Mouse (Mus musculus) stomach, postnatal 0 days (tissue): ENCODE measurements around the gene Cntnap2. TPM values are rescaled to one million over a fixed set of nuclear protein-coding genes. Genes with fewer than 3 reads are reported as not detected.

Experiments used
- ATAC-seq: fragments of 200-750 bp; cut with Nextera tagmentation; 2 replicates; pipeline ENCODE4 v1.8.0; 2017; ENCODE audit not compliant: low FRiP score, low TSS enrichment
- DNase-seq: peaks from one replicate; pipeline ENCODE4 v3.0.0-alpha.2; 2016; ENCODE audit warnings: low spot score
- H3K27ac ChIP-seq: fragments of 300-500 bp; sonication (generic); replicated peaks from 2 replicates; pipeline ENCODE4 v1.5.1; 2014; ENCODE audit warnings: mild to moderate bottlenecking, control low read depth
- H3K27me3 ChIP-seq: fragments of 300-500 bp; sonication (generic); 2 replicates; pipeline ENCODE4 v1.6.1; 2014; ENCODE audit warnings: low read length; ENCODE audit not compliant: control insufficient read depth, insufficient read depth
- H3K36me3 ChIP-seq: fragments of 300-500 bp; sonication (generic); 2 replicates; pipeline ENCODE4 v1.6.1; 2014; ENCODE audit warnings: low read length, mixed read lengths; ENCODE audit not compliant: control insufficient read depth, insufficient read depth
- H3K4me1 ChIP-seq: fragments of 300-500 bp; sonication (generic); replicated peaks from 2 replicates; pipeline ENCODE4 v1.6.1; 2014; ENCODE audit warnings: antibody characterized with exemption; ENCODE audit not compliant: control insufficient read depth, insufficient read depth
- H3K4me2 ChIP-seq: fragments of 300-500 bp; sonication (generic); replicated peaks from 2 replicates; pipeline ENCODE4 v1.6.1; 2014; ENCODE audit warnings: low read depth, mild to moderate bottlenecking, control low read depth, moderate library complexity
- H3K4me3 ChIP-seq: fragments of 300-500 bp; sonication (generic); 2 replicates; pipeline ENCODE4 v1.5.1; 2014; ENCODE audit warnings: low read depth, low read length, control low read depth
- H3K9ac ChIP-seq: fragments of 300-500 bp; sonication (generic); 2 replicates; pipeline ENCODE4 v1.6.1; 2014; ENCODE audit warnings: mild to moderate bottlenecking, low read length, control low read depth, mixed read lengths
- H3K9me3 ChIP-seq: fragments of 300-500 bp; sonication (generic); 2 replicates; pipeline ENCODE4 v1.6.1; 2016; ENCODE audit warnings: low read length; ENCODE audit not compliant: control insufficient read depth
- CTCF ChIP-seq: IDR thresholded peaks from 2 replicates; pipeline ENCODE4 v1.5.1; 2016; ENCODE audit warnings: antibody characterized with exemption, low read depth, mild to moderate bottlenecking, moderate library complexity
- EP300 ChIP-seq: optimal IDR thresholded peaks from 2 replicates; pipeline ENCODE3; 2016; ENCODE audit warnings: antibody characterized with exemption
- WGBS: fragments of 180-500 bp; shearing (Covaris S2); extraction: QIAGEN DNeasy Blood & Tissue Kit; methylation state at CpG from one replicate; pipeline ENCODE4 v1.1.7; 2014; 5-methylcytosine and 5-hydroxymethylcytosine counted together
- polyA plus RNA-seq: library from polyadenylated mRNA; unstranded; fragments of >200 nt; fragmentation: Nextera tagmentation; extraction: Ambion mirVana; gene quantifications from 2 replicates; pipeline ENCODE4 v1.2.1, GENCODE M21; 2015

Cntnap2 gene
- polyA plus RNA-seq, 1 experiment from 2014 or later, result 0.55 TPM

DNA sequence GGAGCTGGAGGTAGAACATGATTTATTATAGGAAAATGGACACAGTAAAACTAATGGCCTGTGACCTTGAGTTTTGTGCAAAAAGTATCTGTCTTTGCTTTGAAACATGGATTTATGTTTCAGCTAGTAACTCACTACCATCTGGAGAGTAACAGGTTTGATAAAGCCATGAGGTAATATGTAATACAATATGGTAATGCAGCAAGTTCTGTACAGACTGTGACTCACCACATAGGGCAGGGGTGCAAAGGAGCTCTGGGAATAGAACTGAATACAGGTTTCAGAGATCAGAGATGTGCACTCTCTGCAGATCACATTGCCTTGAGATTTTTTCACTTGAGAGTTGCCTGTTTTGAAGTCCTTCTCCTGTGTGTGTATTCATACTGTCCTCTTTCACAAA, 1689.3 kb downstream of the Cntnap2 start:
- Histone ChIP-seq H3K9me3 (no peaks in the 10 kb centered on the region), H3K4me3 (no peak overlapping the region), H3K4me1 (no peaks in the 10 kb centered on the region), H3K9ac (no peak overlapping the region), H3K4me2 (no peak overlapping the region), H3K36me3 (no peaks in the 10 kb centered on the region), H3K27me3 (no peaks in the 10 kb centered on the region), H3K27ac (no peak overlapping the region)
- DNase-seq (no peak), ATAC-seq (no peak)
- TF ChIP-seq CTCF, result no peak
- no peak for TF ChIP-seq EP300

DNA sequence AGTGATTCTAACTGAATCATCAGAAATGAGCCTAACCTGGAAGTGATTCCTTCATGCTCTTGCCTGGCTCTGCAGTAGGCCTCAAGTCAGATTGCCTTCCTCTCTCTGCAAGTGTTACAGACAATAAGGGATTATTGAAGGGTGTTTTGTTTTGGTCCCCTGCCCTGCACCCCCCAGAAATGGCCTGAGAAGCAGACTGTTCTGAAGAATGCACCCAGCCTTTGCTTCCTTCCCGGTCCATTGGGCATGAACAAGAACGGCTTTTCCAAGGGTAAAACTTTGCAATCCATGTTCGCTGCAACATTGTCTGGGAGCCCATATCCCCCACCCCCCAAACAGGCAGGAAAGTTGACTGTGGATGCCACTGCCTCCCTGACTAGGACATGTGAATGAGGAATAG, 1704.3 kb downstream of the Cntnap2 start:
- no peaks in the 10 kb centered on the region for H3K4me1 ChIP-seq
- no peak for DNase-seq
- no peak for ATAC-seq
- no peak overlapping the region for H3K4me2 ChIP-seq
- no peaks in the 10 kb centered on the region for H3K36me3 ChIP-seq
- H3K4me3 ChIP-seq, result no peak overlapping the region
- TF ChIP-seq EP300, result no peak
- no peak for TF ChIP-seq CTCF
- no peak overlapping the region for H3K9ac ChIP-seq
- no peaks in the 10 kb centered on the region for H3K9me3 ChIP-seq
- WGBS, result 89% methylated on average over 3 of the region's 3 CpGs
- H3K27me3 ChIP-seq, result no peaks in the 10 kb centered on the region
- H3K27ac ChIP-seq, result no peak overlapping the region

DNA sequence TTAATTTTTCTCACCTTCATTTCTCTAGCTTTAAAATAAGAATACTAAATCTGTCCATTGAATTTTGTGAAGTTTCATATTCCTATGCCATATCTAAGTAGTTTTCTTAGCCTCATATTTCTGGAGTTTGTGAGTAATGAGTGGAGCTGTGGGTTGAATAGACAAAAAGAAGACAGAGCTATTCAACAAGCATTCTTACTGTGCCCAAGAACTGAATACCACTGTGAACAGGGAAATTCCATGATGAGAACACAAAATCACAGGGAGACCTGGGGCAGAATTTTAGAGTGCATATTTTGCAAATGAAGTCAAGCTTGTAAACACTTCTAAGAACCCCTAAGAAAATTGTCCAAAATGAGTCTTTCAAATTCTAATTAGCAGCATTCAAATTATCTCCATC, 1715.4 kb downstream of the Cntnap2 start:
- Histone ChIP-seq H3K4me2 (no peak overlapping the region), H3K27ac (no peak overlapping the region), H3K9ac (no peak overlapping the region), H3K9me3 (no peaks in the 10 kb centered on the region), H3K4me1 (no peaks in the 10 kb centered on the region), H3K4me3 (no peak overlapping the region), H3K36me3 (no peaks in the 10 kb centered on the region), H3K27me3 (no peaks in the 10 kb centered on the region)
- ATAC-seq (no peak), DNase-seq (no peak)
- TF ChIP-seq EP300 (no peak), CTCF (no peak)

DNA sequence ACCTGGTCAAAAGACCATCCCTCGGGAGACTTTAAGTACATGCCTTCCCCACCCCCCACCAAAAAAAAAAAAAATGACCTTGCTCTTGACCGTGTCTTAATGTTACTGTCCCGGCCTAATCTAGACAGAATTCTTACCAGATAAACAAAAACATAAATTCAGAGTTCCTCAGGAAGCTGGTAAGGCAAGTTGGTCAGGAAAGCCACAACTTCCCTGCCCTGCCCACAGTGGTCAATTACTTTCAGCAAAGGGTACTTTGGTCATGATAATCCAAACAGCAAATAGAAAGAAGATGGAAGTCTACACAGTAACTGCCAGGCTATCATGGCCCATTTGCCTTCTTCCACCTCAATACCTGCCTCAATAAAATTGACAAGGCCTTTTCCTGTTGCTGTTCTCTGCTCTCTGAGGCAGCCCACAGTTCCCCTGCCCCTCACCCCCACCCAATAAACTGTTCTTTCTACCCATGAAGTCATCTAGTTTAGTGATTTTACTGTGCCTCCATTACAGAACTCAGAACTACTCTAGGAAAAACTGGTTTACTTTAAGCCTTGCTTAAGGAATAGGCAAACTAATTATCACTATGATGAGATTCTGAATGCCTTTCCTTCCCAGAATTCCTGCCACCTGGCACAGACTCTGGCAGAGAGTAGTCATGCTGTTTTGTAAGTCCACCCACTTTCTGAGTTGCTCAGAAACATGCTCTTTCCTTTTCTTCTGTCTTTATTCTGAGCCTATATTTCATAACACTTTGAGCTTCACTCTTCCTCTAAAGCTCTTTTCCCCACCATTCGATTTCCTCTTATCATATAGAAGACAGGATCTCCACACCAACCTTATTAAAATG, 1743.3 kb downstream of the Cntnap2 start:
- Histone ChIP-seq H3K4me1 (no peaks in the 10 kb centered on the region), H3K4me2 (no peak overlapping the region), H3K4me3 (no peak overlapping the region), H3K27me3 (no peaks in the 10 kb centered on the region), H3K36me3 (no peaks in the 10 kb centered on the region), H3K27ac (no peak overlapping the region), H3K9me3 (no peaks in the 10 kb centered on the region), H3K9ac (no peak overlapping the region)
- no peak for TF ChIP-seq CTCF
- TF ChIP-seq EP300, result no peak
- no peak for DNase-seq
- 55% methylated on average over 4 of the region's 4 CpGs for WGBS
- no peak for ATAC-seq

DNA sequence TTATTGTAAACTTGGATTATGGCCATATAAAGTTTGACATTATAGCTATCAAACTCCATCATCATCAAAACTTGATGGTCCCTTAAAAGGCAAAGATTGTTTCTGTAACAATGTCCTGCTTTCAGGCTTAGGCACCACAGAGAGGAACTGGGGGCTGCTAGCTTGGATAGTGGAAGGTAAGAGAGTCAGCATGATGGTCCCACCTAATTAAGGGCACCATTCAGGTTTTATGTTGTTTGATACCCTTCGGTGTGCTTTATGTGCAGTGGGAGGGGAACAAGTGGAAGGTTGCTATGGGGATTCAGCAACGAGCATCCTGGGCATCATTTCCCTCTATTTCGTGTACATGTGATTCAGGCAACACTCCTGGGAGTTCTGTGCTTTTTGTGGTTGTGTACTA, 1797.5 kb downstream of the Cntnap2 start:
- WGBS, result 74% methylated on average over 3 of the region's 3 CpGs
- no peak for TF ChIP-seq CTCF

DNA sequence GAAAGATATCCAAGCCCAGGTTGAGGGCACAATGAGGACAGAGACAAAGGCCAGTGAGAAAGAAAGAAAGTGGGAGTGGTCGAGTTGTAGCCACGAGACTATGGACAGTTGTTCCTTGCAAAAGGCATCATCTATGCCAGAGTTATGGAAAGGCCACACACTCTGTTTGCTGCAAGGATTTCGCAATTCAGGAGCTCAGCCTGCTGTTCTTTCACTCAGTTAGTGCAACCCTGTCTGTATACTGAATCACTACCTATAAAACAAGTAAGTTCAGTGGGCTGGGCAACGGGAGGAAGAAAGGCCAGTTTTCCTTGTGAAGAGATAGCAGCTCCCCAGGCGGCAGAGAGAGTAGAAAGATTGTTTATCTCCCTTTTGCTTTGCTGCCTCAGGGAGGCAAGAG, 1801.9 kb downstream of the Cntnap2 start:
- Histone ChIP-seq H3K4me1 (no peaks in the 10 kb centered on the region), H3K27me3 (no peaks in the 10 kb centered on the region), H3K4me3 (no peak overlapping the region), H3K9ac (no peak overlapping the region), H3K9me3 (no peaks in the 10 kb centered on the region), H3K36me3 (no peaks in the 10 kb centered on the region), H3K27ac (no peak overlapping the region), H3K4me2 (no peak overlapping the region)
- WGBS, result 17% methylated on average over 5 of the region's 5 CpGs
- TF ChIP-seq EP300 (no peak), CTCF (no peak)
- no peak for ATAC-seq
- DNase-seq, result no peak

More for the DNA sequence above, 1797.5 kb downstream of the Cntnap2 start:
- no peak overlapping the region for H3K9ac ChIP-seq
- no peak overlapping the region for H3K27ac ChIP-seq
- DNase-seq (no peak), ATAC-seq (no peak)
- no peaks in the 10 kb centered on the region for H3K9me3 ChIP-seq
- H3K4me2 ChIP-seq, result no peak overlapping the region
- no peaks in the 10 kb centered on the region for H3K4me1 ChIP-seq
- H3K4me3 ChIP-seq, result no peak overlapping the region
- H3K36me3 ChIP-seq, result no peaks in the 10 kb centered on the region
- no peaks in the 10 kb centered on the region for H3K27me3 ChIP-seq
